Mouse (Mus musculus): ENCODE data around the gene Tbc1d10c. TPM values are rescaled to one million over a fixed set of nuclear protein-coding genes. Genes with fewer than 3 reads are reported as not detected.

Gene Tbc1d10c
- polyA plus RNA-seq, 1 experiment = 2.4 TPM

GRCm38 (mm10) chr19:4194021-4194724, 3.1 kb upstream of the Tbc1d10c start:
- Histone ChIP-seq H3K4me1 (ENCODE audit: control insufficient read depth, insufficient read depth, low read length) (peaks cover 7% of the 10 kb centered on the region; the same call in 1 of the 2 replicates), H3K4me3 (ENCODE audit: insufficient read depth, low read length) (0 out of 2 replicates have a peak overlapping the region, but pooled peaks have one; percentile 97), H3K27ac (ENCODE audit: insufficient read depth, low read length) (no peak overlapping the region)
- TF ChIP-seq CTCF (IDR thresholded peaks at IDR 0.05; ENCODE audit: extremely low read depth, insufficient read depth, low read length) (no peak), POLR2A (IDR thresholded peaks at IDR 0.05; ENCODE audit: extremely low read depth, insufficient read depth, low read length) (no peak)

GRCm38 (mm10) chr19:4193129-4193528, 2.0 kb upstream of the Tbc1d10c start:
- TF ChIP-seq CTCF (IDR thresholded peaks at IDR 0.05; ENCODE audit: extremely low read depth, insufficient read depth, low read length) = no peak
- Histone ChIP-seq H3K27ac (ENCODE audit: insufficient read depth, low read length) (no peak overlapping the region), H3K4me1 (ENCODE audit: control insufficient read depth, insufficient read depth, low read length) (peaks cover 7% of the 10 kb centered on the region; the same call in 1 of the 2 replicates), H3K4me3 (ENCODE audit: insufficient read depth, low read length) (peak overlapping the region; percentile 97)

GRCm38 (mm10) chr19:4192251-4192985, 1.3 kb upstream of the Tbc1d10c start:
- Histone ChIP-seq H3K4me1 (ENCODE audit: control insufficient read depth, insufficient read depth, low read length) (peaks cover 7% of the 10 kb centered on the region; the same call in 1 of the 2 replicates), H3K4me3 (ENCODE audit: insufficient read depth, low read length) (peak overlapping the region; percentile 97), H3K27ac (ENCODE audit: insufficient read depth, low read length) (peak overlapping the region; percentile 93)
- TF ChIP-seq POLR2A (IDR thresholded peaks at IDR 0.05; ENCODE audit: extremely low read depth, insufficient read depth, low read length) (no peak), CTCF (IDR thresholded peaks at IDR 0.05; ENCODE audit: extremely low read depth, insufficient read depth, low read length) (no peak)

GRCm38 (mm10) chr19:4191528-4192250, 605 bp upstream of the Tbc1d10c start, which contains the start of gene Ppp1ca:
Ppp1ca (plus strand) TSS chr19:4192065.
- peaks cover 7% of the 10 kb centered on the region; the same call in 1 of the 2 replicates for H3K4me1 ChIP-seq (ENCODE audit: control insufficient read depth, insufficient read depth, low read length)
- H3K27ac ChIP-seq (ENCODE audit: insufficient read depth, low read length) = peak within 1 kb of the TSS; percentile 93
- TF ChIP-seq POLR2A (IDR thresholded peaks at IDR 0.05; ENCODE audit: extremely low read depth, insufficient read depth, low read length) (peak; percentile 70), CTCF (IDR thresholded peaks at IDR 0.05; ENCODE audit: extremely low read depth, insufficient read depth, low read length) (peak; percentile 43)
- H3K4me3 ChIP-seq (ENCODE audit: insufficient read depth, low read length) = peak within 1 kb of the TSS; percentile 97

- Histone ChIP-seq H3K27ac (ENCODE audit: insufficient read depth, low read length) (no peak overlapping the region), H3K4me3 (ENCODE audit: insufficient read depth, low read length) (no peak overlapping the region), H3K4me1 (ENCODE audit: control insufficient read depth, insufficient read depth, low read length) (peaks cover 5% of the 10 kb centered on the region; the same call in 1 of the 2 replicates)
- TF ChIP-seq POLR2A (IDR thresholded peaks at IDR 0.05; ENCODE audit: extremely low read depth, insufficient read depth, low read length) (no peak), CTCF (IDR thresholded peaks at IDR 0.05; ENCODE audit: extremely low read depth, insufficient read depth, low read length) (no peak)
Measured at GRCm38 (mm10) chr19:4189051-4189620, 1.9 kb downstream of the Tbc1d10c start.

GRCm38 (mm10) chr19:4187303-4187702, 3.8 kb downstream of the Tbc1d10c start:
- H3K27ac ChIP-seq (ENCODE audit: insufficient read depth, low read length) = no peak overlapping the region
- H3K4me1 ChIP-seq (ENCODE audit: control insufficient read depth, insufficient read depth, low read length) = peaks cover 2% of the 10 kb centered on the region; the same call in 1 of the 2 replicates
- no peak overlapping the region for H3K4me3 ChIP-seq (ENCODE audit: insufficient read depth, low read length)
- TF ChIP-seq POLR2A (IDR thresholded peaks at IDR 0.05; ENCODE audit: extremely low read depth, insufficient read depth, low read length) = no peak
- TF ChIP-seq CTCF (IDR thresholded peaks at IDR 0.05; ENCODE audit: extremely low read depth, insufficient read depth, low read length) = no peak

GRCm38 (mm10) chr19:4184976-4185975, 5.8 kb downstream of the Tbc1d10c start:
- TF ChIP-seq POLR2A (IDR thresholded peaks at IDR 0.05; ENCODE audit: extremely low read depth, insufficient read depth, low read length) (no peak), CTCF (IDR thresholded peaks at IDR 0.05; ENCODE audit: extremely low read depth, insufficient read depth, low read length) (no peak)
- no peak overlapping the region for H3K27ac ChIP-seq (ENCODE audit: insufficient read depth, low read length)
- H3K4me1 ChIP-seq (ENCODE audit: control insufficient read depth, insufficient read depth, low read length) = peaks cover 4% of the 10 kb centered on the region
- H3K4me3 ChIP-seq (ENCODE audit: insufficient read depth, low read length) = no peak overlapping the region

- Histone ChIP-seq H3K27ac (ENCODE audit: insufficient read depth, low read length) (peak overlapping the region; percentile 88), H3K4me3 (ENCODE audit: insufficient read depth, low read length) (no peak overlapping the region), H3K4me1 (ENCODE audit: control insufficient read depth, insufficient read depth, low read length) (peaks cover 4% of the 10 kb centered on the region)
- TF ChIP-seq POLR2A (IDR thresholded peaks at IDR 0.05; ENCODE audit: extremely low read depth, insufficient read depth, low read length) (no peak), CTCF (IDR thresholded peaks at IDR 0.05; ENCODE audit: extremely low read depth, insufficient read depth, low read length) (no peak)
Measured at GRCm38 (mm10) chr19:4183689-4184088, 7.4 kb downstream of the Tbc1d10c start.

Data from cortical plate, adult 2 months (tissue).